11 mouse cellular contexts compared by ENCODE assay signal in genomic region chr19:20393556-20394274, GRCm38 (mm10). TPM values are rescaled to one million over a fixed set of nuclear protein-coding genes. Genes with fewer than 3 reads are reported as not detected.
DNase-seq lines count a peak whose midpoint lies in the region; ATAC-seq lines count a peak whose summit lies in the region.
"Had no signal": no experiment of that assay in that cellular context is flagged by ENCODE, and none has a peak within 500 bp of the region (broad histone marks: within the 10 kb centered on the region; RNA-seq: fewer than 3 reads in every experiment).

No protein-coding gene starts in this region.

- ATAC-seq in lung, embryonic 15.5 days (ENCODE audit: borderline replicate concordance, extremely low read depth, low FRiP score, low TSS enrichment), result no peak
- ATAC-seq in activated CD4-positive, CD25-positive, alpha-beta regulatory T cell, adult 4 months, result no peak

- H3K36me3 ChIP-seq in lung, embryonic 15.5 days, result no peaks in the 10 kb centered on the region
- H3K36me3 ChIP-seq: G1E; hindbrain, embryonic 15.5 days; limb, embryonic 13.5 days had no signal

- peaks cover 5% of the 10 kb centered on the region; the same call in 1 of the 2 replicates for H3K4me1 ChIP-seq in lung, embryonic 15.5 days
- H3K4me1 ChIP-seq: hindbrain, embryonic 15.5 days had no signal

- no peak overlapping the region for H3K9ac ChIP-seq in lung, embryonic 15.5 days
- H3K9ac ChIP-seq: hindbrain, embryonic 15.5 days; limb, embryonic 13.5 days had no signal

- no peaks in the 10 kb centered on the region for H3K9me3 ChIP-seq in lung, embryonic 15.5 days
- H3K9me3 ChIP-seq: G1E; hindbrain, embryonic 15.5 days; limb, embryonic 13.5 days had no signal

- H3K27ac ChIP-seq in lung, embryonic 15.5 days, result peak overlapping the region; percentile 76
- H3K27ac ChIP-seq: hindbrain, embryonic 15.5 days; limb, embryonic 13.5 days had no signal

- H3K4me3 ChIP-seq in lung, embryonic 15.5 days, result no peak overlapping the region
- H3K4me3 ChIP-seq: hindbrain, embryonic 15.5 days; limb, embryonic 13.5 days had no signal

- 45% methylated on average over 6 of the region's 6 CpGs for WGBS in lung, embryonic 15.5 days

- no peak overlapping the region for H3K4me2 ChIP-seq in lung, embryonic 15.5 days
- H3K4me2 ChIP-seq: hindbrain, embryonic 15.5 days; limb, embryonic 13.5 days had no signal

- DNase-seq in heart, adult 8-10 months (ENCODE audit: low spot score), result peak; percentile 18
- DNase-seq in heart, postnatal 10 days, result no peak
- DNase-seq in urinary bladder, postnatal 14 days (ENCODE audit: low spot score), result peak; percentile 46
- no peak for DNase-seq in urinary bladder, postnatal 10 days (ENCODE audit: low spot score)
- DNase-seq in layer of hippocampus, adult 18-20 months (ENCODE audit: low spot score in 2 of 2), result no peak
- no peak for DNase-seq in adipocyte (ENCODE audit: low spot score)

- intact Hi-C loops in heart, postnatal 10 days (cut with DNase I), result no loop called here

- no peaks in the 10 kb centered on the region for H3K27me3 ChIP-seq in lung, embryonic 15.5 days
- H3K27me3 ChIP-seq: hindbrain, embryonic 15.5 days; limb, embryonic 13.5 days had no signal

RNA-seq across cellular contexts. Expression of gene Anxa1, which starts 3.0 kb away (rescaled TPM):
- 10 to 100 TPM; 16.5 to 29.2 (median 17.5) TPM for total RNA-seq in heart, adult 8-10 months (2022)
- total RNA-seq in heart, postnatal 10 days (2021), result 10 to 100 TPM; 33.7 to 35.6 TPM
- polyA plus RNA-seq in lung, embryonic 15.5 days (2015; fragmentation: Nextera tagmentation; extraction: Ambion mirVana), result 182 and 191 TPM in 2 replicates
- polyA plus RNA-seq in activated CD4-positive, CD25-positive, alpha-beta regulatory T cell, adult 4 months (2017; shearing (Covaris generic)), result 10 to 100 TPM in 1 of 2 experiments, 1 to 10 TPM in 1; 8.3 to 10.4 TPM
- total RNA-seq in layer of hippocampus, adult 18-20 months (2021), result 1 to 10 TPM; 1.4 to 2.5 TPM
- polyA plus RNA-seq: G1E had no signal

Comparison
In these comparisons a context has a peak if more than half of its experiments do, and no peak if none do; other contexts are left out.
1. DNase-seq: peak in heart, adult 8-10 months (single experiment) and urinary bladder, postnatal 14 days (single experiment); none in heart, postnatal 10 days (0 of 2), urinary bladder, postnatal 10 days (single experiment), layer of hippocampus, adult 18-20 months (0 of 2) and adipocyte (single experiment).
2. RNA of gene Anxa1, which starts 3.0 kb away (total RNA-seq): 33.7 to 35.6 TPM in heart, postnatal 10 days and 16.5 to 29.2 TPM in heart, adult 8-10 months; 1.4 to 2.5 TPM in layer of hippocampus, adult 18-20 months; every median in the first group is over 4 times any median in the second.